Mouse (Mus musculus) kidney, postnatal 0 days (tissue): ENCODE measurements around the gene Trir. TPM values are rescaled to one million over a fixed set of nuclear protein-coding genes. Genes with fewer than 3 reads are reported as not detected.

ENCODE experiments used
- ATAC-seq: fragments of 200-750 bp; cut with Nextera tagmentation; replicated peaks from 2 replicates; pipeline ENCODE4 v1.8.0; 2017; ENCODE audit warnings: low read depth, moderate number of reproducible peaks, moderate TSS enrichment, moderate library complexity; ENCODE audit not compliant: low FRiP score
- DNase-seq: peaks from one replicate; pipeline ENCODE4 v3.0.0-alpha.2; 2016; ENCODE audit warnings: low spot score
- H3K27ac ChIP-seq: fragments of 300-500 bp; sonication (generic); 2 replicates; pipeline ENCODE4 v1.5.1; 2014; ENCODE audit warnings: mild to moderate bottlenecking
- H3K27me3 ChIP-seq: fragments of 300-500 bp; sonication (generic); 2 replicates; pipeline ENCODE4 v1.6.1; 2014; ENCODE audit warnings: low read length, mixed read lengths; ENCODE audit not compliant: insufficient read depth
- H3K36me3 ChIP-seq: fragments of 300-500 bp; sonication (generic); 2 replicates; pipeline ENCODE4 v1.6.1; 2014; ENCODE audit warnings: low read length, mixed read lengths; ENCODE audit not compliant: insufficient read depth
- H3K4me1 ChIP-seq: fragments of 300-500 bp; sonication (generic); replicated peaks from 2 replicates; pipeline ENCODE4 v1.6.1; 2014; ENCODE audit warnings: antibody characterized with exemption, low read length, mixed read lengths; ENCODE audit not compliant: insufficient read depth
- H3K4me2 ChIP-seq: fragments of 300-500 bp; sonication (generic); 2 replicates; pipeline ENCODE4 v1.6.1; 2014; ENCODE audit warnings: mild to moderate bottlenecking, low read length, moderate library complexity, mixed read lengths
- H3K4me3 ChIP-seq: fragments of 300-500 bp; sonication (generic); replicated peaks from 2 replicates; pipeline ENCODE4 v1.5.1; 2014; ENCODE audit warnings: low read depth, low read length
- H3K9ac ChIP-seq: fragments of 300-500 bp; sonication (generic); 2 replicates; pipeline ENCODE4 v1.6.1; 2014; ENCODE audit warnings: low read depth, low read length
- H3K9me3 ChIP-seq: fragments of 300-500 bp; sonication (generic); replicated peaks from 2 replicates; pipeline ENCODE4 v1.6.1; 2016; ENCODE audit warnings: low read length, inconsistent platforms, mixed read lengths
- CTCF ChIP-seq: IDR thresholded peaks from 2 replicates; pipeline ENCODE4 v1.5.1; 2016; ENCODE audit warnings: antibody characterized with exemption, low read depth, mild to moderate bottlenecking, moderate library complexity
- WGBS: fragments of 180-500 bp; shearing (Covaris S2); extraction: QIAGEN DNeasy Blood & Tissue Kit; methylation state at CpG from one replicate; pipeline ENCODE4 v1.1.7; 2014; 5-methylcytosine and 5-hydroxymethylcytosine counted together
- microRNA-seq: library from miRNA; unstranded; fragments of <30 nt; microRNA quantifications from one replicate; pipeline ENCODE4, GENCODE M21; 2016
- polyA plus RNA-seq: library from polyadenylated mRNA; unstranded; fragments of >200 nt; fragmentation: Nextera tagmentation; extraction: Ambion mirVana; gene quantifications from 2 replicates; pipeline ENCODE4 v1.2.1, GENCODE M21; 2015

Gene Trir
- polyA plus RNA-seq, 1 experiment from 2014 or later = 131 TPM

DNA sequence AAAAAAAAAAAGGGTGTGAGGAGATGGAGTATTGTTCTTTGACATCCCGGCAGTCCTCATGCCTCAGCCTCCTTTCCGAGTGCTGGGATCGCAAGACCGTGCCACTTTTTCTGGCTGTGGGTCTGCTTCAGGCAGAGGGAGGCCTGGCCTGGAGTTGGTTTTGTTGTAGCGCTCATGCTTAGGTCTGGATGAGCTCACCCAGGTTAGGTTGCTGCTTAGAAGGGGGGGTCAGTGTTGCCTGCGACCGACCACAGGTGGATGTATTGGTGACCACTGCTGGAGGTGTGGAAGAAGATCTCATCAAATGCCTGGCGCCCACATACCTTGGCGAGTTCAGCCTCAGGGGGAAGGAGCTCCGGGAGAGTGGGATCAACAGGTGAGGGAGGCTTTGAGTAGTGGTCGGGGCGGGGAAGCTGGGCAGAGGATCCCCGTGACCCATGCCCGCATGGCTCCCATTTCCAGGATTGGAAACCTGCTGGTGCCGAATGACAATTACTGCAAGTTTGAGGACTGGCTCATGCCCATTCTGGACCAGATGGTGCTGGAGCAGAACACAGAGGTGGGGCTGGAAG, 46.5 kb downstream of the Trir start:
- 90% methylated on average over 15 of the region's 15 CpGs for WGBS
- no peak overlapping the region for H3K4me3 ChIP-seq

DNA sequence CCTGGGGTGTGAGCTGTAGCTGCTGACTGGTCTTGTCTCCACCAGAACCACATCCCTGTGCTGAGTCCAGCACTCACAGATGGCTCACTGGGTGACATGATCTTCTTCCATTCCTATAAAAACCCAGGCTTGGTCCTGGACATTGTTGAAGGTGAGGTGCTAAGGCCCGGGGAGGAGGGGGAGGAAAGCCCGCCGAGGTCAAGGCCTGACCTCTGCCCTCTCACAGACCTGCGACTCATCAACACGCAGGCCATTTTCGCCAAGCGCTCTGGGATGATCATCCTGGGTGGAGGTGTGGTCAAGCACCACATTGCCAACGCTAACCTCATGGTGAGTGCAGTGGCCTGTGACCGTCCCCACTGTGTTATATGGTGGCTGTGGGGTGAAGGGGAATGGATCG, 47.5 kb downstream of the Trir start:
- Histone ChIP-seq H3K4me1 (0 out of 2 replicates have a peak, but pooled peaks cover 8% of the 10 kb centered on the region), H3K27me3 (no peaks in the 10 kb centered on the region)
- 70% methylated on average over 10 of the region's 10 CpGs for WGBS

More for the DNA sequence above, 46.5 kb downstream of the Trir start:
- Histone ChIP-seq H3K4me2 (no peak overlapping the region), H3K27ac (no peak overlapping the region), H3K9ac (no peak overlapping the region), H3K4me1 (0 out of 2 replicates have a peak, but pooled peaks cover 8% of the 10 kb centered on the region), H3K36me3 (peaks cover 27% of the 10 kb centered on the region), H3K27me3 (no peaks in the 10 kb centered on the region), H3K9me3 (no peaks in the 10 kb centered on the region)
- ATAC-seq (no peak), DNase-seq (no peak)
- TF ChIP-seq CTCF = no peak

DNA sequence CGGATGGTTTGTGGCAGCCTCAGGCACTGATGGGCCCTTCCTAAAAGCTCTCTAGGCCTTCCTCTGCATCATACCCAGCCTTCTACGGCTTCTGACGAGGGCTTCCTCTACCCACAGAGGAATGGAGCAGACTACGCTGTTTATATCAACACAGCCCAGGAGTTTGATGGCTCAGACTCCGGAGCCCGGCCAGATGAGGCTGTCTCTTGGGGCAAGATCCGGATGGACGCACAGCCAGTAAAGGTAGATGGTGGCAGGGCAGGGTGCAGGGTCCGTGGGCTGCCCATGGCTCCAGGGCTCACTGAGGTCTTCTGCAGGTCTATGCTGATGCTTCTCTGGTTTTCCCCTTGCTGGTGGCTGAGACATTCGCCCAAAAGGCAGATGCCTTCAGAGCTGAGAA, 48.0 kb downstream of the Trir start:
- no peaks in the 10 kb centered on the region for H3K27me3 ChIP-seq
- H3K4me2 ChIP-seq = no peak overlapping the region
- no peak overlapping the region for H3K27ac ChIP-seq
- no peak for ATAC-seq
- H3K36me3 ChIP-seq = peaks cover 25% of the 10 kb centered on the region
- no peaks in the 10 kb centered on the region for H3K9me3 ChIP-seq
- WGBS = 85% methylated on average over 10 of the region's 10 CpGs
- H3K4me3 ChIP-seq = no peak overlapping the region
- H3K9ac ChIP-seq = no peak overlapping the region
- DNase-seq = no peak
- no peak for TF ChIP-seq CTCF
- H3K4me1 ChIP-seq = peaks cover 8% of the 10 kb centered on the region; the same call in 1 of the 2 replicates

More for the DNA sequence above, 47.5 kb downstream of the Trir start:
- ATAC-seq (no peak), DNase-seq (no peak)
- Histone ChIP-seq H3K9ac (no peak overlapping the region), H3K4me3 (no peak overlapping the region), H3K9me3 (no peaks in the 10 kb centered on the region), H3K27ac (no peak overlapping the region), H3K4me2 (no peak overlapping the region), H3K36me3 (peaks cover 25% of the 10 kb centered on the region)
- no peak for TF ChIP-seq CTCF

DNA sequence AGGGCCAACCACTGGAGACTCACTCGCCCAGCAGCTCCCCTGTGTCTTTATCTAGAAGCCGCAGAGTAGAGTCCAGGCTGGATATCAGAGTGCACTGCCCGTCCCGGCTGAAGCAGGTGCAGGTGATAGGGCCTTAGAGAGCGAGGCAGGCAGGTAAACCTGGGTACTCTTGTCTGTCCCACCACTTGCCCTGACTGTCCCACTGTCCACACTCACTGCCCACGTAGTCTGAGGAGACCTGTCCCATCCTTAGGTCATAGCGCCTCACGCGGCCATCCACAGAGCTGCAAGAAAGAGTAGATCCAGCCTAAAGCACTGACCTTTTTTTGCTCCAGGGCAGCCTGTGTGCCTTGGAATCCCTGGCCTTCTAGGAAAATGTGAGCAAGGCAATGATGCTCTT, 49.4 kb downstream of the Trir start:
- whole genome bisulfite sequencing = 83% methylated on average over 9 of the region's 9 CpGs
- Histone ChIP-seq H3K4me2 (no peak overlapping the region), H3K27me3 (no peaks in the 10 kb centered on the region), H3K4me1 (peaks cover 3% of the 10 kb centered on the region; the same call in 1 of the 2 replicates), H3K4me3 (no peak overlapping the region), H3K27ac (no peak overlapping the region), H3K36me3 (peaks cover 25% of the 10 kb centered on the region), H3K9ac (no peak overlapping the region), H3K9me3 (no peaks in the 10 kb centered on the region)
- DNase-seq = peak; percentile 26
- no peak for ATAC-seq
- peak; percentile 53 for TF ChIP-seq CTCF

DNA sequence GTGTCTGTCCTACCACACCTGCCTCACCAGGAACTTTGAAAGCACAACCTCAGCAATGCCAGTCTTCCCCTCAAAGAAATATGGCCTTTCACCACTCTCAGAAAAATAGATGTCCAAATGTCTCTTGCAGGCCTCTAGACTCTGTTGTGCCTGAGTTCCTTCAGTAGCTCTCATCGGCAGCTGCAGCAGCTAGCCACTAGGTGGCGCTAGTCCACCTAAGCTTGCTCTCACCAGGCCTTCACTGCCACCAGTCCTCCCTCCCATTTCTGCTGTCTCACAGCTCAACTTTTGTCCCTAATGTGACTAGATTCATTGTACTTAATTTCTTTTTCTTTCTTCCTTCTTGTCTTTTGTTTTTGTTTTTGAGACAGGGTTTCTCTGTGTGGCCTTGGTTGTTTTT, 50.4 kb downstream of the Trir start:
- no peak overlapping the region for H3K9ac ChIP-seq
- peak; percentile 99 for TF ChIP-seq CTCF
- no peak for ATAC-seq
- peak; percentile 93 for DNase-seq
- no peaks in the 10 kb centered on the region; the same call in 1 of the 2 replicates for H3K4me1 ChIP-seq
- H3K27ac ChIP-seq = no peak overlapping the region
- 3% methylated on average over 2 of the region's 2 CpGs for WGBS
- H3K36me3 ChIP-seq = peaks cover 25% of the 10 kb centered on the region
- no peaks in the 10 kb centered on the region for H3K27me3 ChIP-seq
- no peaks in the 10 kb centered on the region for H3K9me3 ChIP-seq
- no peak overlapping the region for H3K4me2 ChIP-seq
- no peak overlapping the region for H3K4me3 ChIP-seq

Small RNAs within 50 kb of the gene (microRNA-seq; reads per million reads assigned to microRNA genes)
- not detected for gene Mir7070

Other genes with a start within 250 kb of the Trir start
- 21.1 and 22.3 TPM in 2 replicates for gene Nfix, start 226.5 kb upstream of the Trir start, polyA plus RNA-seq
- gene Dand5, start 204.0 kb upstream of the Trir start, polyA plus RNA-seq = 7.0 and 7.4 TPM in 2 replicates
- 51.0 and 54.3 TPM in 2 replicates for gene Gadd45gip1, start 195.3 kb upstream of the Trir start, polyA plus RNA-seq
- gene Rad23a, start 186.2 kb upstream of the Trir start, polyA plus RNA-seq = 97.1 and 98.9 TPM in 2 replicates
- gene Calr, start 179.9 kb upstream of the Trir start, polyA plus RNA-seq = 644 and 753 TPM in 2 replicates
- gene Farsa, start 169.8 kb upstream of the Trir start, polyA plus RNA-seq = 68.2 and 74.7 TPM in 2 replicates
- gene Syce2, start 154.7 kb upstream of the Trir start, polyA plus RNA-seq = 43.0 and 45.7 TPM in 2 replicates
- gene Gcdh, start 132.9 kb upstream of the Trir start, polyA plus RNA-seq = 59.2 and 67.6 TPM in 2 replicates
- 1.1 and 1.8 TPM in 2 replicates for gene Klf1, start 124.9 kb upstream of the Trir start, polyA plus RNA-seq
- 12.3 and 13.2 TPM in 2 replicates for gene Dnase2a, start 118.3 kb upstream of the Trir start, polyA plus RNA-seq
- 0.04 and 0.08 TPM in 2 replicates for gene Mast1, start 89.5 kb upstream of the Trir start, polyA plus RNA-seq
- gene Rtbdn, start 79.8 kb upstream of the Trir start, polyA plus RNA-seq = 0.09 TPM in 1 of 2 replicates, not detected in the other
- not detected in 2 replicates for gene Gm49661, start 57.4 kb upstream of the Trir start, polyA plus RNA-seq
- 729 and 747 TPM in 2 replicates for gene Prdx2, start 57.2 kb upstream of the Trir start, polyA plus RNA-seq
- 101 and 103 TPM in 2 replicates for gene Rnaseh2a, start 57.1 kb upstream of the Trir start, polyA plus RNA-seq
- 22.7 and 27.7 TPM in 2 replicates for gene Junb, start 48.1 kb upstream of the Trir start, polyA plus RNA-seq
- 30.2 and 32.0 TPM in 2 replicates for gene Hook2, start 36.2 kb upstream of the Trir start, polyA plus RNA-seq
- not detected in 2 replicates for gene Best2, start 12.3 kb upstream of the Trir start, polyA plus RNA-seq
- 116 and 125 TPM in 2 replicates for gene Asna1, start 1.5 kb upstream of the Trir start, polyA plus RNA-seq
- 19.0 and 19.4 TPM in 2 replicates for gene Tnpo2, start 10.1 kb downstream of the Trir start, polyA plus RNA-seq
- 35.2 and 38.5 TPM in 2 replicates for gene Fbxw9, start 33.2 kb downstream of the Trir start, polyA plus RNA-seq
- gene Gm5741, start 41.2 kb downstream of the Trir start, polyA plus RNA-seq = not detected in 2 replicates
- 55.7 and 59.7 TPM in 2 replicates for gene Dhps, start 44.9 kb downstream of the Trir start, polyA plus RNA-seq
- gene Wdr83os, start 53.9 kb downstream of the Trir start, polyA plus RNA-seq = 152 and 156 TPM in 2 replicates
- gene Wdr83, start 54.5 kb downstream of the Trir start, polyA plus RNA-seq = 33.8 and 36.7 TPM in 2 replicates
- gene Man2b1, start 56.4 kb downstream of the Trir start, polyA plus RNA-seq = 40.1 and 42.3 TPM in 2 replicates
- 1.4 and 2.0 TPM in 2 replicates for gene Zfp791, start 96.3 kb downstream of the Trir start, polyA plus RNA-seq
- gene Cks1brt, start 125.1 kb downstream of the Trir start, polyA plus RNA-seq = not detected in 2 replicates
- not detected in 2 replicates for gene Olfr371, start 199.2 kb downstream of the Trir start, polyA plus RNA-seq